Mouse (Mus musculus) embryo, embryonic 11.5 days (tissue): ENCODE measurements around the gene Tex16.

ENCODE experiments used
- DNase-seq: peaks from one replicate; pipeline ENCODE4 v3.0.0-alpha.2; 2012; ENCODE audit warnings: low read depth, low spot score

Tex16 gene

GRCm38 (mm10) chrX:112010707-112011106 is at the start of gene Tex16:
Gene Tex16, plus strand, starts transcription at chrX:112011007.
- DNase-seq: no peak

- DNase-seq: no peak
Observed at GRCm38 (mm10) chrX:111999661-112000060, 11.1 kb upstream of the Tex16 start.
